ENCODE assay signal across 8 mouse cellular contexts in the genomic region with DNA sequence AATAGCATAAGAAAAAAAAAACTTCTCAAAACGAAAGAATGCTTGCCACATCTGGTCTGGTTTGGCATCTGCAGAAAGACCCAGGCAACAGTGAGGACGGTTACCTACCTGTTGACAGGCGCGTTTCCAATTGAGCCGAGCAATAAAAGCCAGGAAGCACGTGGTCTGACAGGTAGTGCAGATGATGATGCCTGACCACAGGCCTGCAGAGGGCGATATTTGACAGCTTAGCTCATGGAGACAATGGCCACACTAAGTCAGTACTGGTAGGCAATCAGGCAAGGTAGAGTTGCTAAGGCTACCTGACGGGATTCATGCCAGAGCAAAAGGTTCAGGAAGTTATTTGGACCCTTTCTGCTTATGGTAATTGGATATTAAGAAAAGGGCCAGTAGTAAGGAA. TPM values are rescaled to one million over a fixed set of nuclear protein-coding genes. Genes with fewer than 3 reads are reported as not detected.
DNase-seq lines count a peak whose midpoint lies in the region; ATAC-seq and TF ChIP-seq lines count a peak whose summit lies in the region.
"Had no signal": no experiment of that assay in that cellular context is flagged by ENCODE, and none has a peak within 500 bp of the region (broad histone marks: within the 10 kb centered on the region; RNA-seq: fewer than 3 reads in every experiment).

No protein-coding gene starts in this region.

- TF ChIP-seq RAD21 in CH12.LX (IDR thresholded peaks at IDR 0.05; ENCODE audit: low read depth, low read length) = peak; percentile 92

- TF ChIP-seq POLR2A in CH12.LX (IDR thresholded peaks at IDR 0.05; ENCODE audit: low read depth, low read length) = no peak

- in situ Hi-C loops in CH12.LX (cut with MboI; ENCODE audit: low pct_ligation_motif_present, low pct_unique_long_range_greater_than_20kb, low sequenced_read_pairs) = no loop called here

- no peak overlapping the region for H3K9ac ChIP-seq in CH12.LX (ENCODE audit: insufficient read depth, low read depth)
- H3K9ac ChIP-seq: limb, embryonic 15.5 days had no signal

- peak; percentile 81 for ATAC-seq in common myeloid progenitor, adult 5-6 weeks (replicated peaks; ENCODE audit: low read depth, poor library complexity, severe bottlenecking)
- ATAC-seq in megakaryocyte, adult 5-6 weeks (ENCODE audit: poor library complexity, severe bottlenecking) = peak; percentile 89

- no peak for TF ChIP-seq EP300 in CH12.LX (IDR thresholded peaks at IDR 0.05; ENCODE audit: low read length)

- intact Hi-C loops in heart, postnatal 14 days (cut with DNase I) = loop anchor here (1.0 to 10.0 kb wide), 4 partner anchors 39 to 275 kb away; a partner anchor contains a TSS

- H3K9me3 ChIP-seq in CH12.LX (replicated peaks; ENCODE audit: low read length) = no peaks in the 10 kb centered on the region
- H3K9me3 ChIP-seq: limb, embryonic 15.5 days had no signal

- peak; percentile 87 for DNase-seq in CH12.LX (ENCODE audit: extremely low read depth)
- DNase-seq in T-cell, adult 2 months (ENCODE audit: low spot score) = peak; percentile 81
- peak; percentile 68 to 80 for DNase-seq in heart, postnatal 14 days
- peak; percentile 50 to 63 for DNase-seq in layer of hippocampus, postnatal 10 days (ENCODE audit: low spot score in 2 of 2)
- peak; percentile 29 to 76 for DNase-seq in spleen, postnatal 10 days (ENCODE audit: low spot score in 2 of 2)

- no peak overlapping the region for H3K4me3 ChIP-seq in CH12.LX (replicated peaks in 1 of 3; ENCODE audit: low read depth in 2 of 3, low read length in 2 of 3, poor library complexity in 1 of 3)
- H3K4me3 ChIP-seq: limb, embryonic 15.5 days had no signal

- TF ChIP-seq CTCF in CH12.LX (conservative IDR thresholded peaks at IDR 0.05 in 1 of 2, IDR thresholded peaks at IDR 0.05 in 1 of 2; ENCODE audit: low read depth in 2 of 2, low read length in 2 of 2) = peak; percentile 66 to 96

- dilution Hi-C loops in CH12.LX (cut with MboI; ENCODE audit: extremely low pct_ligation_motif_present, extremely low pct_unique_long_range_greater_than_20kb, low sequenced_read_pairs) = no loop called here

- no peak overlapping the region for H3K27ac ChIP-seq in CH12.LX (ENCODE audit: insufficient read depth, low read depth)
- H3K27ac ChIP-seq: limb, embryonic 15.5 days had no signal

- H3K4me1 ChIP-seq in CH12.LX (ENCODE audit: control insufficient read depth in 1 of 2, insufficient read depth in 2 of 2) = no peaks in the 10 kb centered on the region
- H3K4me1 ChIP-seq: limb, embryonic 15.5 days had no signal

- peaks cover 18 to 81% of the 10 kb centered on the region in 2 experiments for H3K36me3 ChIP-seq in CH12.LX (replicated peaks in 1 of 2; ENCODE audit: control insufficient read depth in 1 of 2, insufficient read depth in 1 of 2, low read length in 1 of 2)
- H3K36me3 ChIP-seq: limb, embryonic 15.5 days had no signal

- H3K79me2 ChIP-seq in CH12.LX (replicated peaks; ENCODE audit: control insufficient read depth, extremely low read depth, insufficient read depth, poor library complexity, severe bottlenecking) = no peaks in the 10 kb centered on the region

- no peak overlapping the region for H3K4me2 ChIP-seq in CH12.LX (ENCODE audit: insufficient read depth, low read depth, poor library complexity, severe bottlenecking)
- H3K4me2 ChIP-seq: limb, embryonic 15.5 days had no signal

- H3K27me3 ChIP-seq in CH12.LX (replicated peaks) = peaks cover 2% of the 10 kb centered on the region

TF ChIP-seq in CH12.LX, 34 proteins besides CTCF, POLR2A, EP300 and RAD21:
- TF ChIP-seq JUND (conservative IDR thresholded peaks at IDR 0.05; ENCODE audit: low read depth, low read length) (no peak), PAX5 (IDR thresholded peaks at IDR 0.05; ENCODE audit: low read length) (no peak), CHD1 (IDR thresholded peaks at IDR 0.05; ENCODE audit: low read depth, low read length) (no peak), MAZ (IDR thresholded peaks at IDR 0.05; ENCODE audit: low read depth, low read length) (no peak), JUN (IDR thresholded peaks at IDR 0.05; ENCODE audit: insufficient read depth, low read depth, low read length) (no peak), MXI1 (IDR thresholded peaks at IDR 0.05; ENCODE audit: low read depth, low read length) (peak; percentile 94), TCF12 (IDR thresholded peaks at IDR 0.05; ENCODE audit: low read depth, low read length) (no peak), MAX (IDR thresholded peaks at IDR 0.05; ENCODE audit: low read length) (peak; percentile 99), ZKSCAN1 (IDR thresholded peaks at IDR 0.05; ENCODE audit: borderline replicate concordance, low read depth, low read length) (no peak), ZC3H11A (IDR thresholded peaks at IDR 0.05; ENCODE audit: low read depth, low read length) (peak; percentile 18; the same call in 1 of the 2 replicates), SMC3 (IDR thresholded peaks at IDR 0.05; ENCODE audit: low read depth, low read length) (peak; percentile 92), E2F4 (IDR thresholded peaks at IDR 0.05; ENCODE audit: insufficient replicate concordance, low read depth, low read length) (no peak), HCFC1 (IDR thresholded peaks at IDR 0.05; ENCODE audit: low read depth, low read length) (no peak), MAFK (IDR thresholded peaks at IDR 0.05; ENCODE audit: insufficient replicate concordance, low read length) (no peak), CHD2 (IDR thresholded peaks at IDR 0.05; ENCODE audit: low read length) (no peak), ELF1 (IDR thresholded peaks at IDR 0.05; ENCODE audit: low read depth, low read length) (peak; percentile 40; the same call in 1 of the 2 replicates), NELFE (IDR thresholded peaks at IDR 0.05; ENCODE audit: low read depth, low read length) (peak; percentile 5; the same call in 1 of the 2 replicates), NRF1 (IDR thresholded peaks at IDR 0.05; ENCODE audit: low read depth, low read length) (no peak), USF1 (IDR thresholded peaks at IDR 0.05; ENCODE audit: low read depth, low read length) (peak; percentile 65), MEF2A (IDR thresholded peaks at IDR 0.05; ENCODE audit: borderline replicate concordance, low read depth, low read length) (0 out of 2 replicates have a peak, but pooled peaks have one; percentile 27), ETS1 (conservative IDR thresholded peaks at IDR 0.05; ENCODE audit: low read depth, low read length) (no peak), IRF4 (IDR thresholded peaks at IDR 0.05; ENCODE audit: low read depth, low read length) (no peak), SIN3A (IDR thresholded peaks at IDR 0.05; ENCODE audit: low read length) (peak; percentile 80), BHLHE40 (IDR thresholded peaks at IDR 0.05; ENCODE audit: low read depth, low read length) (peak; percentile 55), KAT2A (IDR thresholded peaks at IDR 0.05; ENCODE audit: insufficient replicate concordance, low read length) (no peak), USF2 (conservative IDR thresholded peaks at IDR 0.05; ENCODE audit: low read depth, low read length) (peak; percentile 38), ZNF384 (IDR thresholded peaks at IDR 0.05; ENCODE audit: low read depth, low read length) (no peak), RCOR1 (conservative IDR thresholded peaks at IDR 0.05; ENCODE audit: low read depth, low read length) (no peak), POLR2AphosphoS2 (IDR thresholded peaks at IDR 0.05; ENCODE audit: low read depth, low read length) (no peak), TBP (conservative IDR thresholded peaks at IDR 0.05; ENCODE audit: low read depth, low read length) (no peak), ZMIZ1 (IDR thresholded peaks at IDR 0.05; ENCODE audit: low read depth, low read length) (no peak), MYC (IDR thresholded peaks at IDR 0.05; ENCODE audit: low read depth, low read length) (peak; percentile 99), UBTF (IDR thresholded peaks at IDR 0.05; ENCODE audit: low read depth, low read length) (no peak), GABPA (IDR thresholded peaks at IDR 0.05; ENCODE audit: insufficient replicate concordance, low read depth, low read length) (no peak)
TF ChIP-seq in CH12.LX: peak in this region for 12.

RNA-seq across cellular contexts. Expression of a gene that starts 6.7 kb away (rescaled TPM):
- total RNA-seq in CH12.LX (2012; rRNA removed) (0.38 and 0.68 TPM in 2 replicates), CH12.LX (2014; rRNA removed) (0.08 and 0.24 TPM in 2 replicates)
- polyA plus RNA-seq in CH12.LX (2012; ENCODE audit: insufficient read length, low read depth) = 0.37 and 0.39 TPM in 2 replicates
- total RNA-seq in common myeloid progenitor, adult 5-6 weeks (2017) = not detected in 2 replicates
- not detected for total RNA-seq in heart, postnatal 14 days (2021)
- under 1 TPM; 0.30 to 0.40 TPM for total RNA-seq in layer of hippocampus, postnatal 10 days (2021)
- not detected in 2 replicates for total RNA-seq in megakaryocyte, adult 5-6 weeks (2015)
- total RNA-seq in megakaryocyte, adult 5-6 weeks (2017) = not detected in 2 replicates
- polyA plus RNA-seq: limb, embryonic 15.5 days had no signal

RNA-seq across cellular contexts. Expression of a gene that starts 28.8 kb away (rescaled TPM):
- total RNA-seq in CH12.LX (2012; rRNA removed) = 31.4 and 46.4 TPM in 2 replicates
- 24.3 and 26.2 TPM in 2 replicates for total RNA-seq in CH12.LX (2014; rRNA removed)
- polyA plus RNA-seq in CH12.LX (2012; ENCODE audit: insufficient read length, low read depth) = 29.3 and 30.3 TPM in 2 replicates
- total RNA-seq in common myeloid progenitor, adult 5-6 weeks (2017) = not detected in 2 replicates
- 10 to 100 TPM; 25.8 to 31.2 TPM for total RNA-seq in heart, postnatal 14 days (2021)
- 1 to 10 TPM; 1.1 to 1.9 TPM for total RNA-seq in layer of hippocampus, postnatal 10 days (2021)
- not detected in 2 replicates for total RNA-seq in megakaryocyte, adult 5-6 weeks (2015)
- not detected in 2 replicates for total RNA-seq in megakaryocyte, adult 5-6 weeks (2017)

Comparison
In these comparisons a context has a peak if more than half of its experiments do, and no peak if none do; other contexts are left out.
1. RNA of a gene that starts 28.8 kb away (total RNA-seq): 24.3 to 46.4 TPM in CH12.LX and 25.8 to 31.2 TPM in heart, postnatal 14 days; 1.1 to 1.9 TPM in layer of hippocampus, postnatal 10 days, not detected in common myeloid progenitor, adult 5-6 weeks and not detected in megakaryocyte, adult 5-6 weeks; every median in the first group is over 4 times any median in the second.
2. Peak in every context shown above with its lines, with median percentiles within 50 percentile points of each other: DNase-seq.